ENCODE assay signal across 28 mouse cellular contexts in genomic region chr16:20637410-20637809, GRCm38 (mm10). TPM values are rescaled to one million over a fixed set of nuclear protein-coding genes. Genes with fewer than 3 reads are reported as not detected.
A peak's percentile ranks its signal among the peaks of the same experiment; 100 is the strongest.
DNase-seq lines count a peak whose midpoint lies in the region; ATAC-seq and TF ChIP-seq lines count a peak whose summit lies in the region.
"Had no signal": no experiment of that assay in that cellular context is flagged by ENCODE, and none has a peak within 500 bp of the region (broad histone marks: within the 10 kb centered on the region; RNA-seq: fewer than 3 reads in every experiment).

No protein-coding gene starts in this region.

- H3K4me2 ChIP-seq in neural tube, embryonic 13.5 days: no peak overlapping the region
- no peak overlapping the region for H3K4me2 ChIP-seq in neural tube, embryonic 15.5 days
- H3K4me2 ChIP-seq: embryonic facial prominence, embryonic 13.5 days; embryonic facial prominence, embryonic 15.5 days had no signal

- no peaks in the 10 kb centered on the region for H3K9me3 ChIP-seq in neural tube, embryonic 13.5 days
- H3K9me3 ChIP-seq in neural tube, embryonic 15.5 days (replicated peaks): no peaks in the 10 kb centered on the region
- H3K9me3 ChIP-seq: embryonic facial prominence, embryonic 13.5 days; embryonic facial prominence, embryonic 15.5 days had no signal

- H3K9ac ChIP-seq in heart, adult 2 months (ENCODE audit: low read depth, low read length): no peak overlapping the region
- H3K9ac ChIP-seq in neural tube, embryonic 13.5 days: 0 out of 2 replicates have a peak overlapping the region, but pooled peaks have one; percentile 17
- H3K9ac ChIP-seq in neural tube, embryonic 15.5 days (replicated peaks): 0 out of 2 replicates have a peak overlapping the region, but pooled peaks have one; percentile 5
- H3K9ac ChIP-seq: embryonic facial prominence, embryonic 13.5 days; embryonic facial prominence, embryonic 15.5 days; forebrain, postnatal 0 days had no signal

- TF ChIP-seq EP300 in heart, adult 2 months (IDR thresholded peaks at IDR 0.05; ENCODE audit: insufficient read depth, low read depth, low read length): no peak

- H3K27ac ChIP-seq in heart, adult 2 months: no peak overlapping the region
- H3K27ac ChIP-seq in layer of hippocampus, adult 2 months: peak overlapping the region; percentile 67
- H3K27ac ChIP-seq in neural tube, embryonic 13.5 days (replicated peaks): no peak overlapping the region
- H3K27ac ChIP-seq in neural tube, embryonic 15.5 days (replicated peaks): peak overlapping the region; percentile 38; the same call in 1 of the 2 replicates
- H3K27ac ChIP-seq in thymus, adult 2 months (ENCODE audit: control insufficient read depth, insufficient read depth, low read length): no peak overlapping the region
- H3K27ac ChIP-seq: embryonic facial prominence, embryonic 13.5 days; embryonic facial prominence, embryonic 15.5 days had no signal

- 77% methylated on average over 8 of the region's 8 CpGs for WGBS in heart, adult 2 months
- 82% methylated on average over 8 of the region's 8 CpGs for WGBS in neural tube, embryonic 13.5 days
- 80% methylated on average over 8 of the region's 8 CpGs for WGBS in neural tube, embryonic 15.5 days
- 83% methylated on average over 8 of the region's 8 CpGs for WGBS in thymus, adult 2 months

- no peak for TF ChIP-seq CTCF in heart, adult 2 months (IDR thresholded peaks at IDR 0.05)
- TF ChIP-seq CTCF in layer of hippocampus, adult 2 months (conservative IDR thresholded peaks at IDR 0.05): no peak
- no peak for TF ChIP-seq CTCF in thymus, adult 2 months (IDR thresholded peaks at IDR 0.05; ENCODE audit: borderline replicate concordance, control insufficient read depth, extremely low read depth, insufficient read depth, low read length, poor library complexity)

- DNase-seq in heart, adult 11 months: peak; percentile 76
- DNase-seq in heart, adult 2 months: no peak
- DNase-seq in layer of hippocampus, adult 2 months (ENCODE audit: low spot score in 2 of 2): no peak
- no peak for DNase-seq in layer of hippocampus, adult 9-10 months (ENCODE audit: low spot score)
- DNase-seq in neural tube, embryonic 10.5 days (ENCODE audit: extremely low spot score, low spot score): no peak
- no peak for DNase-seq in thymus, adult 2 months
- DNase-seq: adrenal gland, adult 2 months; adrenal gland, postnatal 10 days; adrenal gland, postnatal 25 days; cerebellum, adult 11 months; cerebellum, adult 18-20 months; cerebellum, adult 8-10 months; cerebellum, adult 9-11 months; cerebellum, postnatal 14 days; cerebellum, postnatal 36 days; embryo, embryonic 11 days; forebrain, postnatal 0 days had no signal

- intact Hi-C loops in heart, adult 2 months (cut with DNase I): no loop called here

- TF ChIP-seq POLR2A in heart, adult 2 months (IDR thresholded peaks at IDR 0.05; ENCODE audit: insufficient read depth, low read depth, low read length): no peak
- no peak for TF ChIP-seq POLR2A in thymus, adult 2 months (IDR thresholded peaks at IDR 0.05; ENCODE audit: control insufficient read depth, extremely low read depth, insufficient read depth, low read length, poor library complexity)

- H3K4me1 ChIP-seq in heart, adult 2 months (ENCODE audit: control insufficient read depth, insufficient read depth, low read length): no peaks in the 10 kb centered on the region
- H3K4me1 ChIP-seq in neural tube, embryonic 13.5 days (replicated peaks): 0 out of 2 replicates have a peak, but pooled peaks cover 9% of the 10 kb centered on the region
- peaks cover 13% of the 10 kb centered on the region; the same call in 1 of the 2 replicates for H3K4me1 ChIP-seq in neural tube, embryonic 15.5 days
- no peaks in the 10 kb centered on the region for H3K4me1 ChIP-seq in thymus, adult 2 months (replicated peaks; ENCODE audit: control insufficient read depth, insufficient read depth, low read length)

- no peak for ATAC-seq in neural tube, embryonic 13.5 days (ENCODE audit: low read depth)
- ATAC-seq in neural tube, embryonic 15.5 days (ENCODE audit: low FRiP score): no peak
- ATAC-seq: forebrain, embryonic 14.5 days; forebrain, postnatal 0 days had no signal

- no peak overlapping the region for H3K4me3 ChIP-seq in heart, adult 2 months
- H3K4me3 ChIP-seq in layer of hippocampus, adult 2 months: no peak overlapping the region
- no peak overlapping the region for H3K4me3 ChIP-seq in neural tube, embryonic 13.5 days
- no peak overlapping the region for H3K4me3 ChIP-seq in neural tube, embryonic 15.5 days (replicated peaks)
- no peak overlapping the region for H3K4me3 ChIP-seq in thymus, adult 2 months (ENCODE audit: control insufficient read depth, insufficient read depth, low read length)
- H3K4me3 ChIP-seq: embryonic facial prominence, embryonic 13.5 days; embryonic facial prominence, embryonic 15.5 days had no signal

- H3K27me3 ChIP-seq in heart, adult 2 months (ENCODE audit: control insufficient read depth, insufficient read depth, low read length): no peaks in the 10 kb centered on the region
- H3K27me3 ChIP-seq in neural tube, embryonic 13.5 days: no peaks in the 10 kb centered on the region
- H3K27me3 ChIP-seq in neural tube, embryonic 15.5 days (replicated peaks): no peaks in the 10 kb centered on the region
- no peaks in the 10 kb centered on the region for H3K27me3 ChIP-seq in thymus, adult 2 months (ENCODE audit: control insufficient read depth, insufficient read depth, low read length)
- H3K27me3 ChIP-seq: embryonic facial prominence, embryonic 13.5 days; embryonic facial prominence, embryonic 15.5 days had no signal

- H3K79me2 ChIP-seq in heart, adult 2 months (replicated peaks; ENCODE audit: control insufficient read depth, insufficient read depth, low read length): no peaks in the 10 kb centered on the region

- no peaks in the 10 kb centered on the region for H3K36me3 ChIP-seq in heart, adult 2 months (ENCODE audit: control insufficient read depth, insufficient read depth, low read length)
- no peaks in the 10 kb centered on the region for H3K36me3 ChIP-seq in neural tube, embryonic 13.5 days
- H3K36me3 ChIP-seq in neural tube, embryonic 15.5 days: peaks cover 19% of the 10 kb centered on the region
- H3K36me3 ChIP-seq in thymus, adult 2 months (ENCODE audit: control insufficient read depth, insufficient read depth, low read length): no peaks in the 10 kb centered on the region

RNA-seq across cellular contexts. Expression of gene Ece2, which starts 7.8 kb away (rescaled TPM):
- under 1 TPM; 0.42 to 0.66 TPM for total RNA-seq in heart, adult 2 months (2021)
- polyA plus RNA-seq in heart, adult 2 months (2012; rRNA removed): 0.68 and 0.97 TPM in 2 replicates
- 10 to 100 TPM; 34.4 to 36.1 TPM for total RNA-seq in layer of hippocampus, adult 2 months (2021)
- 12.2 and 12.8 TPM in 2 replicates for polyA plus RNA-seq in neural tube, embryonic 13.5 days (2015; fragmentation: Nextera tagmentation; extraction: Ambion mirVana)
- 17.6 and 20.4 TPM in 2 replicates for polyA plus RNA-seq in neural tube, embryonic 15.5 days (2015; fragmentation: Nextera tagmentation; extraction: Ambion mirVana)
- polyA plus RNA-seq in thymus, adult 2 months (2012; rRNA removed): 0.32 and 0.42 TPM in 2 replicates
- total RNA-seq: common myeloid progenitor, adult 5-6 weeks had no signal

RNA-seq across cellular contexts. Expression of gene Psmd2, which starts 14.0 kb away (rescaled TPM):
- 100 to 1,000 TPM; 180 to 212 TPM for total RNA-seq in heart, adult 2 months (2021)
- polyA plus RNA-seq in heart, adult 2 months (2012; rRNA removed): 96.9 and 178 TPM in 2 replicates
- total RNA-seq in layer of hippocampus, adult 2 months (2021): 100 to 1,000 TPM; 208 to 213 TPM
- polyA plus RNA-seq in neural tube, embryonic 13.5 days (2015; fragmentation: Nextera tagmentation; extraction: Ambion mirVana): 352 and 361 TPM in 2 replicates
- 340 and 342 TPM in 2 replicates for polyA plus RNA-seq in neural tube, embryonic 15.5 days (2015; fragmentation: Nextera tagmentation; extraction: Ambion mirVana)
- polyA plus RNA-seq in thymus, adult 2 months (2012; rRNA removed): 101 and 104 TPM in 2 replicates

RNA-seq across cellular contexts. Expression of gene Camk2n2, which starts 16.3 kb away (rescaled TPM):
- total RNA-seq in heart, adult 2 months (2021): 1 to 10 TPM; 1.2 to 1.4 TPM
- polyA plus RNA-seq in heart, adult 2 months (2012; rRNA removed): 1.2 and 1.4 TPM in 2 replicates
- 10 to 100 TPM; 69.1 to 84.4 TPM for total RNA-seq in layer of hippocampus, adult 2 months (2021)
- polyA plus RNA-seq in neural tube, embryonic 13.5 days (2015; fragmentation: Nextera tagmentation; extraction: Ambion mirVana): 20.8 and 23.7 TPM in 2 replicates
- 45.1 and 55.0 TPM in 2 replicates for polyA plus RNA-seq in neural tube, embryonic 15.5 days (2015; fragmentation: Nextera tagmentation; extraction: Ambion mirVana)
- 3.5 TPM in 2 replicates for polyA plus RNA-seq in thymus, adult 2 months (2012; rRNA removed)
- total RNA-seq: common myeloid progenitor, adult 5-6 weeks had no signal

RNA-seq across cellular contexts. Expression of gene Alg3, which starts 25.9 kb away (rescaled TPM):
- total RNA-seq in heart, adult 2 months (2021): 10 to 100 TPM in 1 of 2 experiments, 1 to 10 TPM in 1; 9.9 to 10.4 TPM
- 19.2 and 19.5 TPM in 2 replicates for polyA plus RNA-seq in heart, adult 2 months (2012; rRNA removed)
- total RNA-seq in layer of hippocampus, adult 2 months (2021): 10 to 100 TPM in 1 of 2 experiments, 1 to 10 TPM in 1; 9.7 to 15.4 TPM
- 43.2 and 44.8 TPM in 2 replicates for polyA plus RNA-seq in neural tube, embryonic 13.5 days (2015; fragmentation: Nextera tagmentation; extraction: Ambion mirVana)
- polyA plus RNA-seq in neural tube, embryonic 15.5 days (2015; fragmentation: Nextera tagmentation; extraction: Ambion mirVana): 39.6 and 40.0 TPM in 2 replicates
- 35.0 and 35.4 TPM in 2 replicates for polyA plus RNA-seq in thymus, adult 2 months (2012; rRNA removed)

RNA-seq across cellular contexts. Expression of gene Gm49333, which starts 26.0 kb away (rescaled TPM):
- total RNA-seq in heart, adult 2 months (2021): under 1 TPM in 1 of 2 experiments, not detected in 1; 0.43 TPM
- 0.10 and 0.61 TPM in 2 replicates for polyA plus RNA-seq in heart, adult 2 months (2012; rRNA removed)
- not detected for total RNA-seq in layer of hippocampus, adult 2 months (2021)
- 1.4 TPM in 1 of 2 replicates, not detected in the other for polyA plus RNA-seq in neural tube, embryonic 13.5 days (2015; fragmentation: Nextera tagmentation; extraction: Ambion mirVana)
- 0.13 TPM in 1 of 2 replicates, not detected in the other for polyA plus RNA-seq in neural tube, embryonic 15.5 days (2015; fragmentation: Nextera tagmentation; extraction: Ambion mirVana)
- not detected in 2 replicates for polyA plus RNA-seq in thymus, adult 2 months (2012; rRNA removed)
- total RNA-seq: adrenal gland, adult 2 months; adrenal gland, postnatal 10 days; adrenal gland, postnatal 25 days; common myeloid progenitor, adult 5-6 weeks; ES-E14; forebrain, postnatal 0 days; MEL had no signal
- polyA plus RNA-seq: adrenal gland, adult 2 months; brain, embryonic 14.5 days; C2C12; embryonic facial prominence, embryonic 11.5 days; embryonic facial prominence, embryonic 15.5 days; forebrain, embryonic 14.5 days; forebrain, postnatal 0 days had no signal

Comparison
In these comparisons a context has a peak if more than half of its experiments do, and no peak if none do; other contexts are left out.
1. H3K27ac ChIP-seq: peak in layer of hippocampus, adult 2 months (single experiment) and neural tube, embryonic 15.5 days (single experiment); none in heart, adult 2 months (single experiment), neural tube, embryonic 13.5 days (single experiment) and thymus, adult 2 months (single experiment).